Mouse (Mus musculus) adrenal gland, adult (tissue): ENCODE data around the gene Cxcl5.
A peak's percentile ranks its signal among the peaks of the same experiment; 100 is the strongest.
"Not testable (repeated sequence)": the region's sequence is repeated elsewhere in the genome, so short reads cannot be mapped to it uniquely, and the experiment has no call there.

Experiments used
- DNase-seq, 2 experiments: peaks; one replicate each; pipeline ENCODE4 v3.0.0; 2022 to 2023; ENCODE audit warnings: low spot score in 1 of 2; ENCODE audit not compliant: inconsistent age in 2 of 2

Gene Cxcl5

DNA sequence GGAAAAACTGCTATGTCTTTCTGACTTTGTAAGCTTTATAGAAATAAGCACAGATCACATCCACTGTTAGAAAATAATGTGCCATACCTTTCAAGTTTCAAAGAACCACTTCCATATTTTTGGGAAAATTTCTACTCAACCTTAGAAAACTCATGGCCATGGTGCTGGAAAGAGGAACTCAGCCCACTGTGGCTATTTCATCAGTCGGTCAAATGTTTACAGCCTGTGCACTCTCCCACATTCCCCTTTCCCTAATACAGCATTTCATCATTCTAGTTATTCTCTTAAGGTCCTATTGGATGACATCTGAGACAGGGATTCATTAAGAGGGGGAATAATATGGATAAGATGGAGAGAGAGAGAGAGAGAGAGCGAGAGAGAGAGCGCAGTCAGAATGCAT is 24.5 kb downstream of the Cxcl5 start:
- no peak for DNase-seq

DNA sequence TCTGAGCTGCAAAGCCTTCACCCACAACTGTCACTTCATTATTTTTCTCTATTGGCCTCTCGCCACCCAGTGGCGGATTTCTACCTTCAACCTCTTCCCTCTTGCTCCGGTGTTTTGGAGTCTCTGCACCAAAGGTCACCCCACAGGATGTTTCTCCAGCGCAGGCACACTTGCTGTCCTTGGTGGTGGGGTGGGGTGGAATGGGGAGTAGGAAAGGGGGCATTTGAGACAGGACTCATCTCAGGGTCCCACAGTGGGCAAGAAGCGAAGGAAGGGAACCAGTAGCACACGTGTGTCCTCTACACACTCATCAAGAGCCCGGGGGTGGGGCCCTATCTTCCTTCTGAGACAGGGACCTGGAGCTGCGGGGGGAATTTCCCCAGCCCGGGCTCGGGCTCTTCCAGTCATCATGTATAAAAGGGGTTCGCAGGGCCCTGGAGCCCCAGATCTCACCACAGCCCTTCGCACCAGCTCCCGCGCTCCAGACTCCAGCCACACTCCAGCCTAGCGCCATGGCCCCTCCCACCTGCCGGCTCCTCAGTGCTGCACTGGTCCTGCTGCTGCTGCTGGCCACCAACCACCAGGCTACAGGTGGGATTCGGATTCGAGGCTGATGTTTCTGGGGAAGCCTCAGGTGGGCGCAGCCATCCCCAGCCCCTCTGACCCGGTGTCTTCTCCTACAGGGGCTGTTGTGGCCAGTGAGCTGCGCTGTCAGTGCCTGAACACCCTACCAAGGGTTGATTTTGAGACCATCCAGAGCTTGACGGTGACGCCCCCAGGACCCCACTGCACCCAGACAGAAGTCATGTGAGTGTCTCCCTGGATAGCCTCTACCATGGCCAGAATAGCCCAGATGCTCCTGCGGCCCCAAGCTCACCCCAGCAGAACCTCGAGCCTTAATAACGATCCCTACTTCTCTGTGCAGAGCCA is 26.8 kb downstream of the Cxcl5 start, which contains the start of gene Cxcl3:
Cxcl3 (plus strand) TSS at position 445 of the 930 bp plus-strand sequence.
- DNase-seq = peak in 1 of 2 experiments; percentile 56

DNA sequence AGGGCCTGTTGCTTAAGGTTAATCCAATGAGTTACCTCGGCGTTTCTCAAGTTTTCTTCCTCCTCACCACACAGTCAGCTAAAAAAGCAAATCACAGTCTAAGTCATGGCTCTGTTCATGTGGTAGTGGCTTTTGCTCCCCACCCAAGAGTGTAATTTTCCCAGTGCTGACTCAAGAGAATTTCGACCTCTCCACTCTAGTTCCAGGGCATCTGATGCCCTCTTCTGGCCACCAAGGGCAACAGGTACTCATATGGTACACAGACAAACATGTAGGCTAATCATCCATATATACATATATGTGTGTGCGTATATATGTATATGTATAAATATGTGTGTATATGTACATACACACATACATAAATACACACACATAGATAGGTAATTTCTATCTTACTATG is 29.0 kb downstream of the Cxcl5 start:
- DNase-seq = no peak

- peak in 1 of 2 experiments; percentile 70 for DNase-seq
Observed at GRCm38 (mm10) chr5:90789306-90790073, 30.3 kb downstream of the Cxcl5 start.

DNA sequence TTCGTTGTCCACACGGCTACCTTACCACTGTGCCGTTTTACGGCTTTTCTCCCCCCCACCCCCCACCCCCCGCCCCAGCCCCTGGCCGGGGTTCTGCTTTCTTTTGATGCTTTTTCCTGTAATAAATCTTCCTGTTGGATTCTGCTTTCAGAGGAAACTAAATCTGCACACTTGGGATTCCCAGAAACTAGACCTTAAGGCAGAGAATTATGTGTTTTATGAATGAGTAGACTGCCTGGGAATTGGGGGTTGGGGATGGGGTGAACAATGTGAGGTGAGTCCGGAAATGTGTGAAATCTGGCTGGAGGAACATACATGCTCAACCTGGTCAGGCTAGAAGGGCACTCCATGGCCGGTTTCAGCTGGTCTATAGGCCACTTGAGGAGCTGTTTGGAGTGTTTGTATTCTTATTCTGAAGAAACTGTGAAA is 30.9 kb downstream of the Cxcl5 start:
- no peak for DNase-seq

GRCm38 (mm10) chr5:90794195-90794625 is 35.0 kb downstream of the Cxcl5 start, which contains the start of gene Cxcl15:
Cxcl15 (plus strand) TSS chr5:90794534.
- DNase-seq = no peak

- not testable (repeated sequence) for DNase-seq
Observed at GRCm38 (mm10) chr5:90795392-90795791, 36.2 kb downstream of the Cxcl5 start.

DNA sequence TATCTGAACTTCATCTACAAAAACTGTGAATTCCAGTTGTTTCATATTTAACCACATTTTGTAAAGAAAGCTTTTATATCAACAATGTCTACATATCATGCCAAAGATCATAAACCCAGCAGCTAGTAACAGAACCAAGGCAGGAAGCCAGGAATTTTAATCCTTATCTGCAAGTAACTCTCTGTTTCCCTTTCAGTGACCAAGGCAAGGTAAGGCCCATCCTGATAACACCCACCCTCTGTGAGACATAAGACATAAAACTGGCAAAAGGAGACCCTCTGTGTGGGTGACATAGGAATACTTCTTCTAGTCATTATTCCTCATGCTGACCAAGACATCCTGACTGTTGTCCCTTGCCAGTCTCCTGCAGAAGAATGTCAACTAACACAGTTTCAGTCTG is 45.4 kb downstream of the Cxcl5 start:
- no peak for DNase-seq

- DNase-seq = no peak
Observed at GRCm38 (mm10) chr5:90806050-90806449, 46.9 kb downstream of the Cxcl5 start.

DNA sequence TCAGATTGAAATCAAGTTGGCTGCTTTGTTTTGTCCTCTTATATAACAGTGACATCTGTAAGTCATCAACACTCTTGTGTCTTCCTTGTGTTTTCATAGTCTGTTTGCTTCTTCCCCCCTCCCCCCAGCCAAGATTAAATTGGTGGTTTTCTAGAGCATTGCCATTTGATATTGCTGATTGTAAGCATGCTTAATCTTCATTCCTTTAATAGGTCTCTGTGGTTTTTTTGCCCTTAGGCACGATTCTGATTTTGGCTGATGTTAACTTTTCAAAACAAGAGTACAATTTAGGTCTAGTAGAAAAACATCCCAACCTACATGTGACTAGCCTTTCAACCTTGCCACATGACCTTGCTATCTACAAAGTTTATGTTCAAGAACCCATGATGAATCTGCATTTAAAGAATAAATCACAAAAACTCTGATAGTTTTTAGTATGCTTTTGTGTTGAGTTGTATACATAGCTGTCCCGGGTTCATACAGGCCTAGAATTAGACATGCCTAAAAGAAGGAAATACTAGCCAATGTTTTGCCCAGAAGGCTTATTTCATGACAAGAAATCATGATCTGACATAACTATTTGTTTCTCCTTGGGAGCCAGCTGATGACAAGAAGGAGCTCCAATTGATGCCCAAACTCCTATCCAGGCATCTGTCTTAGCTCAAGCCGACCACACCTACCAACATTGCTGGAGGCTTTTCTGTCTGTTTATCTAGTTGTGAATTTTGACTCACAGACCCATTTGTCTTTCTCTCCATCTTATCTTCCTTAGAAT is 48.2 kb downstream of the Cxcl5 start:
- DNase-seq = no peak
